Mouse (Mus musculus) MEL-GATA-1-ER (cell line): ENCODE measurements around the gene Mios.

ENCODE experiments used
- DNase-seq: peaks from one replicate; pipeline ENCODE4 v3.0.0-alpha.2; 2012; ENCODE audit warnings: low read depth; ENCODE audit errors: extremely low read depth

Mios gene

DNA sequence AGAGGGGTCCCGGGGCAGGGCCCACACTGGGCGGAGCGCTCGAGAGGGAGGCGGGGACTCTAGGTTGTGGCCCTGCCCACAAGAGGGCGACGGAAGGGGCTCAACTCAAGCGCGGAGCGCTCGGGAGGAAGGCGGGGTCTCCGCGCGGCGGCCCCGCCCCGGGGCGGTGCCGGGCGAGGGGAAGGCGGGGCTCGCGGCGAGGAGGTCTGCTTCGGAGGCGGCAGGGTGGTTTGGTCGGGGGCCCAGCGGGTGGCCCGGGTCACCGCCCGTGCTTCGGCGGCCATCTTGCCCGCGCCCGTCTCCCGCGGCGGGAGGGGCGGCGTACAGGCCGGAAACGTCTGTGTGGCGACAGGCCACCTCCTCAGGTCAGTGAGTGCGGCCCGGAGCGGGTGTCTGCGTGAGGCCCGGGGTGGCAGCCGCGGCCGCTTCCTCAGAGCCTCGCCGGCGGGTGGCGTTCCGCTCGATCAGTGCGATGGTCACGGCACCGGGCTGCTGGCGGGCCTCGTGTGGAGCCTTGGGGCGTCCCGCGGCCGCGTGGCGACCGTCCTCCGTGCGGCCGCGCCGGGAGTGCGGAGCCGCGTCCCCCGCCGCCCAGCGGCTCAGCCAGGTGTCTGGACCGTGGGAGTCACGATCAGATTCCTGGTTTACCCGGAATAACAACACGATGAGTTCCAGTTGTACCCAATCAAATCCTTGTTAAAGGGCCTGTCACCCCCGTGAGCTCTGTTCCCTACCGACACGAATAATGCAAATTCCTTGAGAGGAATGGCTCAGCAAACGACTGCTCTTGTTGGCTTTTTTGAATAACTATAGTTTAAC, at the start of gene Mios:
Gene Mios, plus strand, starts transcription at position 176 of the 819 bp plus-strand sequence.
- peak; percentile 66 for DNase-seq

DNA sequence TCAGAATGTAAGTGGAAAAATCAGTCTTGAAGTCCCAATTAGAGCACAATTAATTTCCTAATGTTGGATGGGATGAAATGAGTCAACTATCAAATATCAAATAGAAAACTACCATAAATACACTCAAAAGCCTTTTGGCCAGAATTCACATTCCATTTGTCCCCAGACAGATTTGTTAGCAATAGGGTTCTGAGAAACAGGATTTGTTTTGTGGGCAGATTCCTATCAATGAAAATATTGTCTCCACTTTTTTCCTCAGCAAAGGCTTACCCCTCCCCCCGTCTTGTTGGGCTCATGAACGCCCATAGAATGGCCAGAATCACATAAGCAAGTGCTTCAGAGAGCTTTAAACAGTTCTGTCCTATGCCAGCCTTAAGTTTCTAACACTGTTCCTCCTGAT, 49.0 kb upstream of the Mios start:
- DNase-seq = no peak

DNA sequence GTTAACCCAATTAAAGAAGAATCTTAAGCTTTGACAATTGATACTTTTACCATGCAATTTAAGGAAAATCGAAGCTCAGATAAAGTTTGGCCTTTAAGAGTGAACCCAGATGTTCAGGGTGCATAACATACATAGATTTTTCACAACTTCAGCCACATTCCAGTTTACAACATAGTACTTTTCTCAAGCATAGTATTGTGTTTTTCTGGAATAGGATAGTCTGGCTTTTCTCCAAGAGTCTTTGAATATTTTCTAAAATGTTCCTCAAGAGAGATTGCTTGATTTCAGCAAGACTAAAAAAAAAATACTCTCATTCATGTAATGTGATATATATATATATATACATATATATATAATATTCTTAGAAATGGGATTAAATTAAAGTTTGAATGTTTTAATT, 44.3 kb upstream of the Mios start:
- no peak for DNase-seq

DNA sequence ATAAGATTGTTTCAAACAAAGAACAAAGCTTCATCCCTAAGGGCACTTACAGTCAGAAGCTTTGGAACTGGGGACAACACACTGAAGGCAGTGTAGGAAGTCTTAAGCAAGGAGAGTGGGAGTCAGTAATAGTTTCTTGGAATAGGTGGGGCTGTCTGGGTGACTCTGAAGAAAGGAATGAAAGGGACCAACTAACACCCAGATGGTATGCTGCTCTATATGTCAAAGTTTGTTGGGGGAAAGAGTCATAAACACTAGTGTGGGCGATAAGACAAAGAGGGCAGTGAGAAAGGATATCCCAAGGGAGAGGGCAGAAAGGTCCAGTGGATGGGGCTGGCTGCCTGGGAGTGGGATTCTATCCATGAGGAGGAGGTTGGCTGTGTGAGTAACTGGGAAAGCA, 36.9 kb upstream of the Mios start:
- no peak for DNase-seq

DNA sequence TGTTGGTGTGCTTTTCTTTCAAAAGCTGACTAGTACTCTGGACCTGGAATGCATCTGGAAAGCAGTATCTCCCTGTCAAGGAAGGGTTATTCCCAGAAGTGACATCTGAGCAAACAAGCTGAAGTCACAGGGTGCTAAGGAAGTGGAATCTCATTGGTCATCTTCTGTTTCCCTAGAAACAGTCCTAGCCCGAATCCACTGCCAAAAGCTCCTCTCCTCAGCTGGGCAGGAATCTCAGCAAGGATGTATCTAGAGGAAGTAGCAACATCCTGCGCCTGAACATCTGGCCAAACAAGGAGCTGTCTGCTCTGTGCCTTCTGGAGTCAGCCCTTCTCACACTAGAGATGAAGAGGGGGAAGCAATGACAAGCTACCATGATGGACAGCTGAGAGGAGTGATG, 35.0 kb upstream of the Mios start:
- no peak for DNase-seq

DNA sequence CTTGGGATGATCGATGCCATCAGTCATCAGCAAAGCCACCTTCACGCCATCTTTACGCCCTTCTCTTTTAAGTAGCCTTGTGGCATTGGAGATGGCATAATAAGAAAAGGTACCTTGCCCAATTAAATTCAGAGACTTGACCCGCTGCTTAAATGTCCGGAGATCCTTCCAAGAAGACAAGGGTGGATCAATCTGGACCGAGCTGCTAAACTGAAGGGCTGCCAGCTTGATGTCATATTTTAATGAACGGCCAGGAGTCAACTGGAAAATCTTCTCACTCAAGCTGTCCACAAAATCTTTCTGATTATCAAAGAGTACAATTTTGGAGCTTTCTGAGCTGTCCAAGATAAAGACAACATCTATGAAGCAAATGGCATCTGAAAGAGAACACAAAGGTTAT, 33.7 kb upstream of the Mios start:
- DNase-seq = no peak

DNA sequence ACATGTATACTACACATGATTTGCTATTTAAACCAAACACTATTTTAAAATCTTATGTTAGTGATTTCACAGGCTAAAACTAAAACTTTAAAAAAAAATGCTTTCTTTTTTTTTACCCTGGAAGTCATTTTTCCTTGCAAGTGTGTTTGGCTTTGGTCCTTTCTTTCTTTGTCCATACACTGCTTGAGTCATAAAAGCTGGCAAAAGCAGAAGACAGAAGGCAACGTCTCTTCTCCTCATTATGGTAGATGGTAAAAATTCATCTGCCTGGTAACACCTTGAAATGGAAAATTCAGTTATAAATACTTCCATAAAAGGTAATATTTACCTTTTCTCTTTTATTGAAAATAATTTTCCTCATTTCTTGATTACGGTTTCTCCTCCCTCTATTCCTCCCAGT, 32.9 kb upstream of the Mios start:
- DNase-seq = no peak

DNA sequence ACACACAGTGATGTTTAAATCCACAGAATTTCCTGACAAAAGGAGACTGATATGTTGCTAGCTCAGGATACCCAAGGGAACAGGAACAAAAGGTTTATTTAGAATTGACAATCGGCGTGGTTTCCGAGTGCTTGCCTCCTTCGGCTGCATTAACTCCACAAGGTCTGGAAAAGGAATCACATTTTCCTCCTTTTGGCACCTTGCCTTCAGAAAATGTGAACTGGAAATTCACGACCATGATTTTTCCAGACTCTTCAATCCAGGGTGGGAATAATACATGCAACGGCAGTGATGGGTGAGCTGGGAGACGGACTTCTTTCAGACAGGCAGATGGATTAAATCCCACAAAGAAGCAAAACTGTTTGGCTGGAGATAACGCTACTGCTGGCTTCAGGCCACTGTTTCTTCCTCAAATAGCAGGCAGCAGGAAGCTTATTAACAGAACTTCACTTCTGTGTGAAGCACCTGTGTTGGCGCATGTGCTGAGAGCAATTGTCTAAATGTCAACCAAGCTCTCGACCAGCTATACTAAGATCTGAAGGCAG, 30.6 kb upstream of the Mios start:
- DNase-seq = peak; percentile 43

DNA sequence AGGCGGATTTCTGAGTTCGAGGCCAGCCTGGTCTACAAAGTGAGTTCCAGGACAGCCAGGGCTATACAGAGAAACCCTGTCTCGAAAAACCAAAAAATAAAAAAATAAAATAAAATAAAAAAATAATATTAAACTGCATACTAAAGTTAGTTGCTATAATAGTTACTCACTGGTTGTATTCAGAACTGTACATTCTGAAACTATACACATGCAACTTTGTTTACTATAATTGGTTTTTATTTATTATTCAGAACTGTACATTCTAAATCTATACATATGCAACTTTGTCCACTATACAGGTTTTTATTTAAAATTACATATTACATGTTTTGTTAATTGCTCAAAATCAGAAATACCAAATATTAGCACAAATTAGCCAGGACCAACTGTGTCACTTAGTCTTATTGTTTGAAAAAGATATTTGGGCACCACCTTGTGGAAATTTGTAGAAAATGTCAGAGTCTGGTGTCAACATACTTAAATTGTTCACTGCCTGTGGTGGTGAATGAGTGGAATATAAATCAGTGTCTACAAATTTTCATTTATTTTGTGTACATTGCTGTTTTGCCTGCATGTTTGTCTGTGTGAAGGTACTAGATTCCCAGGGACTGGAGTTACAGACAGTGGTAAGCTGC, 20.3 kb upstream of the Mios start:
- no peak for DNase-seq

DNA sequence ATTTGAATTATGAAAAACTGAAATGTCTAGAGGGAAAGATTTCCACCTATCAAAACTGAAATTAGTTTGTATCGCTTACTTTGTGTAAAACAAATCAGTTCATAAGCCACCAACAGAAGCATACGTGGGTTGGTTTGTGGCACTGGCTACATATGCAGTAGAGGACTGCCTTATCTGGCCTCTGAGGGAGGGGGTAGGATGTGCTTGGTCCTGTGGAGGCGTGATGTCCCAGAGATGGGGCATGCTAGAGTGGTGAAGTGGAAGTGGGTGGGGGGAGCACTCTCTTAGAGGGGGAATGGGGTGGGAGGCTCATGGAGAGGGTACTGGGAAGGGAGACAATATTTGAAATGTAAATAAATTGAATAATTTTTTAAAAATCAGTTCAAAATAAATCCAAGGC, 19.1 kb upstream of the Mios start:
- DNase-seq = no peak

DNA sequence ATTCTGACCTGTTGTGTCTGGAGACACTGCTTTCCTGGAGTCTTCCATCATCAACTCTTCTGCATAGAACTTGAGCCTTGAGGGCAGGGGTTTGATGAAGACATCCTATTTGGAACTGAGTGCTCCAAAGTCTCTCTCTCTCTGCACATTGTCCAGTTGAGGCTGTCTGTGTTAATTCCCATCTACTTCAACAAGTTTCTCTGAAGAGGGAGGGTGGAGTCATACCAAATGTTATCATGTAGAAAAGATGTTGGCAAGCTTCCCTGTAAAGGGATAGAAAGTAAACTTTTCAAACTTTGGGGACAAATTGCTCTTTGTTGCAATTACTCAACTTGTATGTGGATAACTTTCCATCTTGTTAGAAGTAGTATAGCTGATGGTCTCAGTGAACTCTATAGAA, 16.5 kb upstream of the Mios start, which contains the start of gene Col28a1:
Gene Col28a1, minus strand, starts transcription at position 101 of the 400 bp plus-strand sequence.
- no peak for DNase-seq

DNA sequence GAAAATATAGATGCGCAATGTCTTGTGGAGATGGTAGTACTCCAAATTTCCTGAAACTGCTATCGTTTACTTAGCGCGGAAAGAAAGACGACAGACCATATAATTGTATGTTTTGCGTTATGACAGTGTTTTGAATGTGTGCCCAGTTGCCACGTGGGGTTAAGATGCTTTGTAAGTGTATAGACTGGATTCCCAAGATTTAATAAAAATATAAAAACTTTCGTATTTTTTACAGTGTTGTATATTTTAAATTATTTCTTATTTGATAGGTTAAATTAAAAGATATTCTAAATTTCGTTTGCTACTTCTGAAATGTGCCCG, 804 bp downstream of the Mios start:
- DNase-seq = no peak

DNA sequence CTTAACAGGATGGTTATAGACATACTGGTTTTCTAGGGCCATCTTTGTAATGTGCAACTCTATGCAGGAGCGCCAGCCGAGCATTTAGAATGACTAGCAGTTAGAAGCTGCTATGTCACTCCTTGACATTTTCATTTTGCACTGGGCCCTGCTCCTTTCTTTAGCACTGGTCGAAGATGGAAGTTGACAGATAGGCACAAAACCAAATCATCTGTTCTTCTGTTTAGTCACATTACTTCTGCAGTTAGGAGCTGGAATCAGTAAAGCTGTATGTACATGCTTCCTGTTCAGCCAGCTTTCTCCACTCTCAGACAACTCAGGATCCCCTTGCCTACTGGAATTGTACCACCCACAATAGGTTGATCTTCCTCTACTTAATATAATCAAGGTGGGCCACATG, 1.6 kb downstream of the Mios start:
- DNase-seq = peak; percentile 37

DNA sequence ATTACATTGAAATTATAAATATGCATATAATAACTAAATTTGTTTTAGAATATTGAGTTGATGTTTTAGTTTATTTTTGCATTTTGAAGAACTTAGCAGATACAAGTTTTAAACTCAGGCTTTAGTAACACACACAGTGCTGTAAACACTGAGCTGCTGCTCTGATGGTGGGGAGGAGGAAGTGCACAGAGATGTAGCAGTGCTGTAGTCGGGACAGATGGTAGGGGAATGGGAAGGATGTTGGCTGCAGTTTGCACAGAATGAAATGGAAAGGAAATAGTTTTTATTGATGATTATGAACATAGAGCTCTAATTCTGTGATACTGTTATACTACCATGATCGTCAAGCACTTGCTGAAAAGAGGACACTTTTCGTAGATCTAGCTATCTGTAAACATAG, 18.0 kb downstream of the Mios start:
- DNase-seq = no peak

DNA sequence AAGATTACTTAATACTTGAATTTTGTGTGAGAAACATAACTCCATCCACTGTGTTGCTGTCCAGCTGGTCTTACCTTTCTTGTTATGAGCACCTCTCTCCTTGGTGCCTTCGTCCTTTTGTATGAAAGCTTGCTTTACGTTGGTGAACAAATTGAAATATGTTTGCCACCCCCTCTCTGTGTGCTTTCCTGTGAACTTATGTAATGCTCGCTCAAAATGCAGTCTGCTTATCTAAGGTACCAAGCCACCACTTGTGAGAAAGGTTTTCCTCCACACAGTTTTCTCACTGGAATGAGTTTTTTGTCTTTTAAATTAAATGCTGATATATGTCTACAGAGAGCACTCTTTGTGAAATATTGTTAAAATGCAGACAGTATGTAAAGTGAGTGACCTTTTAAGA, 19.6 kb downstream of the Mios start:
- no peak for DNase-seq

DNA sequence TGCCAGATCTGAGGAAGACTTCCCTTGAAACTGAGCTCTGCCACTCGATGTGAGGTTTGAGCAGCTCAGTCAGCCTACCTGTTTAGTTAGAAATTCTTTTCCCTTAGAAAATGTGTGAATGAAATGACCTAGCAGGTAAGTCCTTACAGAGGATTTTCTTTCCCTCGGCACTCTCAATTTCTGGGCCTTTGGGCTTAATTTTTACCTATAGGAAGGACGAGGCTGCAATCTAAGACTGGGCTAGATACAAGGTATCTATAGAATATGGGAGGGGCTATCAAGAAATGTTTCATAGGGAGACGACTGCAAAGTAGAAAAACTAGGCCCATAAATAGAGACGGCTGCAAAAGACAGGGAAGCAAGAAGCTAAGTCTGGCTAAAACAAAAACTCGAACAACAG, 49.3 kb downstream of the Mios start:
- DNase-seq = peak; percentile 28

DNA sequence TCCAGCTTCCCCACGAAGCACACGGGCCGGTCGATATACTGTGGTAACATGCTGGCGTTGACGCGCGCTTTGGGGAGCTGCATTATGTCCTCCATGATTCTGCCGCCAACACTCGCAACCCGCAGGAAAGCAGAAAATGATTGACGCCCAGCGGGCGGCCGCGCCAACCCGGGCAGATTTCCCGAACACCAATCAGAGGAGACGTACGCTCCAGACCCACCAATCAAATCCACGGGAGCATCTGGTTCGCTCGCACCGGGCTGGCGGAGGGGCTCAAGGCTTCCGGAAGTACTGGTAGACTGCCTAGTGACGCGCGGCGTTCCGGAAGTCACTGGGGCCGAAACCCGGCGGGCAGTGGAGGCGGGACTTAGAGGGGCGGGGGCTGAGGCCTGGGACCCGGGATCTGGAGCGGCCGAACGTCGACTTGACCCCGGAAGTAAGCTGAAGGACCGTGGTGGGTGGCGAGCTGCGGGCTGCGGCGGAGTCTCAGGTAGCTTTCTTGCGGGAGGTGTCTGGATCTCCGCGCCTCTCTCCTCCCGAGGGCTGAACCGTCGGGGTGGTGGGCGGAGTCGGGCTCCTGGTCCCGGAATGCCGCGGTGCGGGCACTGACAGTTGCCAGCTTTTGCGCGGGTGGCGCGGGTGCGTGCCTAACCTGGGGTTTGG, 50.1 kb downstream of the Mios start, which contains the start of the genes Rpa3, Umad1 and Gm45062:
Gene Rpa3, minus strand, starts transcription at position 170 of the 663 bp plus-strand sequence.
Gene Umad1, plus strand, starts transcription at position 285 of the 663 bp plus-strand sequence.
Gene Gm45062, plus strand, starts transcription at position 447 of the 663 bp plus-strand sequence.
- peak; percentile 96 for DNase-seq

DNA sequence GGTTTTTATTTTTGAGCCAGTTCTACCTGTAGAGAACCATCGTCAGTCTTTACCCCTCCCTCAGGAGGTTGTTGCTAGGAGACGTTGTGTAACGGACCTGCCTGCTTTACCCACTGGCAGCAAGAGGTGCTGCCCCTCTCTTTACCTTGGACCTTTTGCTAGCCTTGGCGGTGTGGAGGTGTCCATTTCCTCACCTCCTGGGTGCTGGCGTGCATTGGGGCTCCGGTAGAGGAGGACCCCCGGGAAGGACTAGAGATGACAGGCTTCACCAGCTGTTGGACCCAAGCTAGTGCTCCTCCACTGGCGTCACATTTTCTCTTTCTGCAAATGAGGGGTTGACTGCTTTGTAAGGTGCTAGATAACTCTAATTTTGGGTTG, 50.6 kb downstream of the Mios start:
- DNase-seq = peak; percentile 13

DNA sequence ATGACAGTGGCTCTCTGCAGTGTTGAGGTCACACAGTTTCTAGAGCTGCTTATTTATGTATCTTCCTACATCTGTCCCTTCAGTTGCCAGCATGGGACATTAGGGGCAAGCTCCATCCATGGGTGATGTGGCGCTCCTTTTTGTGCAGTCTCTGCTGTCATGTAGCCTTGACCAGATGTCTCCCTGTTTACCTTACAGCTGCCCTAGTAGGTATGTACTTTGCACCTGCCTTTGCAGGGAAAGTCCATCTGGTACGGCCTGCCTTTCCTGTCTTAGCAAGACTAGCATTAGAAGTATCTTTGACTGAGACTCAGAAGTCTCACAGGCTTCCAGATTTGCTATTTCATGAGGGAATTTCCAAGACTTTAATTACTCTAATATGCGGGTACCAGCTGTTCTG, 62.0 kb downstream of the Mios start:
- no peak for DNase-seq

DNA sequence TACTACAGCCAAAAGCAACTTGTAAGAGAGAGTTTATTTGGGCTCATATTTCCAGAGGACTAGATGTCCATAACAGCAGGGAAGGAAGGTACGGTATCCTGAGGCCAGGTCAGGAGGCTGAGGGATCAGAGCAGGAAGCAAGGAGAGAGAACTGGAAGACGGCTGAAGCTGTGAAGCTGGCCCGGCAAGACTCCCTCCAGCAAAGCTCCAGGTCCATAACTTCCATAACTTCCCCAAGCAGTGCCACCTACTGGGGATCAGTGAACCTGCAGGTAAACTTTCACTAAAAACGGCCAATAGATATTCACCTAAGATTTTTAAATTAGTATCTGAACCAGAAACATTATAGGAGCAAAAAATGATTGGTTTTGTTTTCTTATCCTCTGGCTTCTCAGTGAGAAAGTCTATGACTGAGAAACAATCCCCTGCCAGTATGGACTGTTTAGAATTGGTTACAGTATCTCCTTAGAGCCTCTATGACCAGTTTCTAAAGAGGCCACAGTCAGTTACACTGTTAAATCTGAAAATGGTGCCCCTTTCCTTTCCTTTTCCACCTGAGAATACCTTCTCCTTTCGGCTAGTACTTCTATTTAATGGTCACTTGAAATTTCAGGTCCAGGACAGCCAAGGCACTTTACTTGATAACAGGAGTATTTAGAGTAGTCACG, 65.5 kb downstream of the Mios start:
- peak; percentile 26 for DNase-seq

DNA sequence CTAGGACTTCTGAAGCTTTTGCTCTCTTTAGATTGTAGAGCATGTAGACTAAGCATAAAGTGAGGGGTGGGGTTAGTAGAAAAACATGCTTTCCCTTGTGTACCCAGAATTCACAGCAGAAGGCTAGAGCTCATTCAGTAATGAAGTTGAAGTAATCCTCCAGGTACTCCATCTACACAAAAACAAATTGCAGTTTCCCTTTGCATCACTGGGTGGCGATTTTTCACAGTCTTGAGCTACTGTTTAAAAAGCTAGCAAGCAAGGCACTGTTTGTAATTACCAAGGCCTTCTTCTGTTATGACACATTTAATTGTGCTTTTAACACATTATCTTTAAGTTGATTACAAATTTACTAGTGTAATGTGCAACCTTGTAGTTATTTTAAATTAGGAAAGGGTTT, 66.1 kb downstream of the Mios start:
- DNase-seq = peak; percentile 35

DNA sequence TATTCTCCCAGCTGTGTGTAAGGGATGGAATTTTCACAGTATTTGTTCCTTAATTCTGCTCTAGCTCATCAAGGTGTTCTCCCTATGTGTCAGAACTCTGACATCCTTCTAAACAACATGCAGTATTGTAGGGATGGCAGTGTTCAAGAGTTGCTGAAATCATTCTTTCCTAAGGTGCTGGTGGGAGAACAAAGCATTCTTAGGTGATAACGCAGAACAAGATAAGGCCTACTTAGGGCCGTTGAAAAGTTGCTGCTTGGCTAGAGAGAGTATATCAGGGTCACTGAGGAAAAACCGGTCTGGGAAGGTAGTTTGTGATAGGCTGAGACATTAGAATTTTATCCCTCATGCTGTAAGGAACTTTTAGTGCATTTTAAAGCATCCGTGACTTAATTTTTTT, 67.4 kb downstream of the Mios start:
- no peak for DNase-seq
